Mouse (Mus musculus) hindlimb bud, embryonic 11.5 days (tissue): ENCODE measurements around the gene Tfb1m.

ENCODE experiments used
- DNase-seq: peaks from one replicate; pipeline ENCODE4 v3.0.0-alpha.2; 2012; ENCODE audit warnings: low read depth, low spot score; ENCODE audit errors: extremely low spot score

Gene Tfb1m

DNA sequence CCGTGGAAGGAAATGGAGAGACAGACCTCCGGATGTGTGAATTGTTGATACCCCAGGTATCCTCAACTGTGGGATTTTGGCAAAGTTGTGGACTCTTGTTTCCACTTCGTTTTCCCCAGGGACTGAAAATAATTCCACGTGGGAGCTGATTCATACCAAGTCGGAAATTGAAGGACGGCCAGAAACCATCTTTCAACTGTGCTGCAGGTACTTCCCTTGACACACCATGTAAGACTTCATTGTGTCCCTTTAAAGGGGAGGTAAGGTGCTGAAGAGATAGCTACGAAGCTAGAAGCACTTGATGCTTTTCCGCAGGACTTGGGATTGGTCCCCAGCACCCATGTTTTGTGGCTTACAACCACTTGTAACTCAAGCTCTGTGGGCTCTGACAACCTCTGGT is 41.7 kb downstream of the Tfb1m start:
- no peak for DNase-seq

- no peak for DNase-seq
Observed at GRCm38 (mm10) chr17:3514316-3514715, 43.3 kb downstream of the Tfb1m start.

DNA sequence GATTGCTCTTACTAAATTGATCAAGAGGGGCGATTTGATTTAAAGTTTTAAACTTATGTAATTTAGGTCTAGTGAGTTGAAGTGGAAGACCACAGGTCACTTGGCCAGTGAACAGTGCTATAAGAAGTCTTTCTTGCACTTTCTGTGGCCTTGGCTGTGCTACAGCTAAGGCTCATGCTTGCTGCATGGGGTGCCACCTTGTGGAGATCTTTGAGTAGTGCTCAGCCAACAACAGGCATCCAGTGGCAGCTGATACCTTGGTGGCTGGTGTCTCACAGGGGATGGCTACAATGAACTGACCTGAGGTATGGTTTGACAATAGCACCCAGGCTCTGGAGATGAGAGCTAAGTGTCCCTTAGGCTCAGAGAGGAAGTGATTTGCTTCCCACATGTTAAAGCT is 47.7 kb downstream of the Tfb1m start:
- peak; percentile 31 for DNase-seq

DNA sequence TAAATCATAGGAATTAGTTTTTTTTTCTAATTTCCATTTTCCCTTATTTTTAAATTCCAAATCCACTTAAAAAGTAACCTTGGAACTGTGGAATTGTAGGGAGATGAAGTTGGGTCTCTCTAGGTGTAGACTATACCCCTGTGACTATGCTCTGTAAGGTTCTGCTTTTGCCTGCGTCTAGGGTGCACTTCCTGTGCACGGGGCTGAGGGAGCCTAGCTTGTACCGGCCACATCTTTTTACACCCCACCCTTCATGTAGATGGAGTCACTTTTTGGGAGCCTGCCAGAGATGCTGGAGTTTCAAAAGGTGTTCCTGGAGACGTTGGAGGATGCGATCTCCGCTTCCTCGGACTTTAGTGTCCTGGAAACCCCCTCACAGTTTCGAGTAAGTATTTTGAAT is 51.1 kb downstream of the Tfb1m start:
- no peak for DNase-seq

DNA sequence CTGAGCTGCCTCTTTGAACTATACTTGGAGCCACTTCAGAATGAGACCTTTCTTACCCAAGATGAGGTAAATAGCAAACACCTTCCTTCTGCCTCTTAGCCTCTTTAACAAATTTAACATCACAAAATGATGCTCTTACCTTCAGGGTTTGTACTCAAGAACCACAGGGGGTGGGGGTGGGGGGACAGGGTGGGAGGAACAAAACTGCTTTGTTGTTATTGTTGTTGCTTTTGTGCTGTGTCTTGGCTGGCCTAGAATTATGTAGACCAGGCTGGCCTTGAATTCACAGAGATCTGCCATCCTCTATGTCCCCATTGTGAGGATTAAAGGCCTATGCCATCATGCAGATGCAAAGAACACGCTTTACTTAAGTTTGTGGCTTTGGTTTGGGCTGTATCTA is 51.9 kb downstream of the Tfb1m start:
- DNase-seq, result no peak

- no peak for DNase-seq
Observed at GRCm38 (mm10) chr17:3500936-3501335, 56.6 kb downstream of the Tfb1m start.

GRCm38 (mm10) chr17:3500076-3500475 is 57.5 kb downstream of the Tfb1m start:
- no peak for DNase-seq

GRCm38 (mm10) chr17:3499468-3499867 is 58.1 kb downstream of the Tfb1m start:
- DNase-seq, result no peak

DNA sequence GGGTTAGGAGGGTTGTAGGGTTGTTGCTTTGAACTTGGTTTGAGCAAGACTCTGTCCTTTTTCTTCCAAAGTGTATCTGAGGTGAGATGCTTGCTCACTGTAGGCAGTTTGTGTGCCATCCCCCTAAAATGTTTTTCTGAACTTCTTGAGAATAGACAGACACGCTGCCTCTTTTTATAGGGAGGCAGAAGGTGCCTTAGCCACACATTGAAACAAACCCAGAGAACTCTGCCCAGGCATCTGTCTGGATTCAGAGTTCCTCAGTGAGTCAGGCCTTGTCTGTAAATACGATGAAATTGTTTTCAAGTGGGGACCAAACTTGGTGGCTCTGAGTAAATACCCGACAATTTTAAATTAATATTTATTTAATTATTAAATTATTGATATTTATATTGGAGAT is 59.0 kb downstream of the Tfb1m start:
- no peak for DNase-seq

GRCm38 (mm10) chr17:3498086-3498485 is 59.5 kb downstream of the Tfb1m start:
- DNase-seq, result peak; percentile 46

- DNase-seq, result no peak
Observed at GRCm38 (mm10) chr17:3496080-3496479, 61.5 kb downstream of the Tfb1m start.

DNA sequence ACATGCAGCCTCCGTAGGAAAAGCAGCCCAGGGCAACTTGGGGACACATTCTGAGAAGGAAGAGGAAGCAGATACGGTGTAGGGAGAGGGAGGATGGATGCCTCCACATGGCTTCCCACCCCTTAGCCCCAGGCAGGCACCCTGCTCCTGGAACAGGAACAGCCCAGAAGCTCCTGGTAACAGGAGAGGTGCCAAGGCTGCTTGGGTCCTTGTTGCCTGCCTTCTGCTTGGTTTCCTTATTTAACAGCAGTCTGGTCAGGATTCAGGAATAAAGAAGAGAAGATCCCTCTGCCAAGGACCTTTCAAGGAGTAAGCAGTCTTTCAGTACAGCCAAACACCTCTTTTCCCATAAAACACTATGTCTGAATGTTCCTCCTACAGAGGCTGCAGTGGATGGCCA is 62.0 kb downstream of the Tfb1m start:
- no peak for DNase-seq

DNA sequence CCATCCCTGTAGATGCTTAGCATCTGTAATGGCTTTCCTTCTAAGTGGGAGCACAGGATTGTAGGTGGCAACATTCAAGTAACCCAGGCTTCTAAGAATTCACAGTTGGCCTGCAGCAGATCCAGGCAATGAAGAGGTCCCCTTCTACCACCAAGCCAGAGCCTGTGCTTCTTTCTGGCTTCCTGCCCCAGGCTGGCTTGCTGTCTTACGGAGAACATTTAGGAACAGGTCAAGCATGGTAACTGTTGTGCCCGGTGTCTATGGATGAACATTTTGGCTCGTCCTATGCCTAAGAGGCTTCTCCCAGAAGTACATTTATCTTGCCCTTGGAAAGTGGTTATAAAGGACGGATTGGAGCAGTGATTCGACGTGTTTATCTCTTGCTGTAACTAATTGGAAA is 65.9 kb downstream of the Tfb1m start:
- DNase-seq, result no peak

- no peak for DNase-seq
Observed at GRCm38 (mm10) chr17:3491065-3491464, 66.5 kb downstream of the Tfb1m start.

DNA sequence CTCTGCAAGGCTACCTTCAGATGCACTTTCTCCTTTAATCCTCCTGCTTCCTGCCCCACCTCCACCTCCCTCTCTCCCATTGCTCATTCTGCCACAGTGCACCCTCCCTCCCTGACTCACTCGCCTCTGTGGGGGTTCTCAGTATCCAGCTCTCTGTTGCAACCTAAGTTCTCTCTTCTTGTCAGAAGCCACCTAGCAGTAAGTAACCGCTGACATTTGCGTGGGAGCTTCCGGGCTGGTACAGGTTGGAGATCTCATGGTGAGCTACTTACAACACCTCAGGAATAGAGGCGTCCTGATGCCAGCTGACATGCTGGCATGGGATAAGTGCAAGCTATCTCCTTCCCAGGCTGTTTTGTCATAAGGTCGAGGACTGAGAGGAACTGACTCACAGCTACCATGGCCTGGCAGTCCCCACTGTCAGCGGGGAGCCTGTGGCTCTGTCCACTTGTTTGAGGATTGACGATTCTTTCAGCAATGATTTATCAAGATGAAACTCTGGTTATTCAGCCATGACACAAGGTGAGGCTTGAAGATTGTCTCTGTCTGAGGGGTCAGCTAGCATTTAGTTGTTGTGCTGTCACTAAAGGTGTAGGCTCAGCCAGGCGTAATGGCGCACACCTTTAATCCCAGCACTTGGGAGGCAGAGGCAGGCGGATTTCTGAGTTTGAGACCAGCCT is 67.2 kb downstream of the Tfb1m start:
- DNase-seq, result no peak

DNA sequence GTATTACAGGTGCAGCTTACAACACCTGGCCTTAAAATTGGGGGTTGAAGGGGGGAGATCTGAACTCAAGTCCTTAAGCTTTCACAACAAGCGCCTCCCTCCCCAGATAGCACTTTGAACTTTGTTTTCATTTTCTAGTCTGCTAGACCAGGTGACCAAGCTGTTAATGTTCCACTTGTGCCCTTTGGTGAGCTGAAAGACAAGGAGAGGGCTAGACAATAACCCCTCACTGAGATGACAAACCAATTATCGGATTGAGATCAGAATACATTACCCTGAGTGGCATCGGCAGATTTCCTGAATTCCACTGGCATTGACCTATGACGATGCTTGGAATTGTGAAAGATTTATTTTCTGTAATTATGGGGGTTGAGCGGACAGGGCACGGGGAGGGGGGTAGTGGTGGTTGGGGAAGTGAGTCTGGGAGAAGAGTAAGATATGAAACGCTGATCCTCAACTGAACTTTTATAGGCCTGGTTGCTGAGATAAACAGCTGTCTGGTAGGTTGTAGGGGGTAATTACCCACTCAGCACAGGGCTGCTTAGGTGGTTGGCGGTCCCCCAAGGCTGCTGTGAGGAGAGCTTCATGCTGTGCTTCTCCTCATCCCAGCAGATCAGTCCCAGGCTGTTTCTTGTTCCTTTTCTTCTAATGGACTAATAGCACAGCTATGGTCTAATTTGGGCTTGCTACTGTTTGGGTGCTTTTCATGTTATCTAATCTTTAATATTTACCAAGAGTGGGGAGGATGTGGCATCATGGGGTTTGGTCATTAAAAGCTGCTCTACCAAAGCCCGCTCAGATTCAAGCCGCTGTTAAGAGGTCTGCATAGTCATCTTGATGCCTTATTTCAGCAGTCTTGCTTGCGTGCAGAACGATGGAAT is 69.6 kb downstream of the Tfb1m start:
- no peak for DNase-seq

GRCm38 (mm10) chr17:3487211-3487610 is 70.4 kb downstream of the Tfb1m start:
- no peak for DNase-seq

DNA sequence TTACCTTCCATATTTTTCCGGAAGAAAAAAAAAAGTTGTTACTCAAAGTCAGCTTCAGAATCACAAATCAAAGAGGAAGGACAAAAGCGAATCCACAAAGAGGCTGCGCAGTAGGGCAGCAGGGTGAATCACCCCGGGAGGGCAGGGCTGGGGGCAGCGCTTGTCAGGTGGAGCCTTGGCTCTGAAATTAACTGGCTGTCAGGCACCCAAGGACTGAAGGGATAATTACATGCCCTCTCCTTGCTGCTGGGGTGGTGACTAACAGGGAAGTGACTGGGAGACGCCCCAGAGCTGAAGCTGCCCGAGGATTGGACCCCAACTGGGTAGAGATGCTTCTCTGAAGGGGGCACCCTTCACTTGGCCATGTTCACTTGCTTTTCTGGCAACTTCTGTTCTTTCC is 71.7 kb downstream of the Tfb1m start:
- no peak for DNase-seq

GRCm38 (mm10) chr17:3483091-3483490 is 74.5 kb downstream of the Tfb1m start:
- DNase-seq, result no peak

GRCm38 (mm10) chr17:3481576-3482575 is 75.7 kb downstream of the Tfb1m start:
- DNase-seq, result no peak

- DNase-seq, result no peak
Observed at GRCm38 (mm10) chr17:3476546-3476945, 81.0 kb downstream of the Tfb1m start.
